Mouse (Mus musculus) adipocyte (in vitro differentiated cells): ENCODE measurements around the gene Dok7.

Experiments
- DNase-seq: peaks from one replicate; pipeline ENCODE4 v3.0.0-alpha.2; 2016; ENCODE audit warnings: low spot score

Gene Dok7

GRCm38 (mm10) chr5:35117633-35118032 lies 61.1 kb downstream of the Dok7 start:
- DNase-seq: no peak

GRCm38 (mm10) chr5:35118418-35118817 lies 61.9 kb downstream of the Dok7 start:
- no peak for DNase-seq

GRCm38 (mm10) chr5:35120024-35120423 lies 63.5 kb downstream of the Dok7 start:
- DNase-seq: no peak

- DNase-seq: no peak
These were observed 72.6 kb downstream of the Dok7 start for GRCm38 (mm10) chr5:35129208-35129607.

GRCm38 (mm10) chr5:35129767-35130191 lies 73.2 kb downstream of the Dok7 start:
- no peak for DNase-seq

- no peak for DNase-seq
These were observed 74.7 kb downstream of the Dok7 start for GRCm38 (mm10) chr5:35131237-35131636.

GRCm38 (mm10) chr5:35131773-35132172 lies 75.2 kb downstream of the Dok7 start:
- peak; percentile 84 for DNase-seq

- DNase-seq: no peak
These were observed 75.9 kb downstream of the Dok7 start for GRCm38 (mm10) chr5:35132278-35132980.

- no peak for DNase-seq
These were observed 76.9 kb downstream of the Dok7 start for GRCm38 (mm10) chr5:35133468-35133867.

- DNase-seq: peak; percentile 16
These were observed 77.7 kb downstream of the Dok7 start for GRCm38 (mm10) chr5:35134286-35134685.

GRCm38 (mm10) chr5:35135903-35136302 lies 79.3 kb downstream of the Dok7 start:
- no peak for DNase-seq
